Mouse (Mus musculus): ENCODE measurements around the gene Olfr156.
"Not testable (repeated sequence)": the region's sequence is repeated elsewhere in the genome, so short reads cannot be mapped to it uniquely, and the experiment has no call there.

The Olfr156 gene

DNA sequence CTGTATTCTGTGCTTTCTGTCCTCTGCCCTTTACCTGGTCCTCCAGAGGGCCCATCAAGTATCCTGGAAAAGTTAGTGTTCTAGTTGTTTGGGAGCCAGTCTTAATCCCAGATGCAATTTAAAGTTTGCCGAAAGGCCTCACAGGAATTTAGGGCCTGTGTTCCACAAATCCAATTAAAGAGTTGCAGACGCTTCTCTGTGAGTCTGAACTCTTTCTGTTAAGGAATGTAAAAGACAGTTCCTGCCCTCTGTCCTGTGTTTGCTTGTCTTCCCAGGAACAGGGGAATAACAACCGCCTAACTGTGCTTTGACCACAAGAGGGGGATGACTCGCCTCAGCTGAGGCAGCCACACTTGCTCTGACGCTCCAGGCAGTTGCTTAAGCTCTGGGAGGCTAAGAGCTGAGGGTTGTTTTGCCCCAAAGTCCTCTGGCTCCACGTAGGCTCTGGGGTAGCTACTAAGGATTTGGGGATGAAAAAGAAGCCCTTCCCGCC is at the start of gene Olfr156:
Gene Olfr156, minus strand, starts transcription at position 51 of the 493 bp plus-strand sequence.
- peak; percentile 15 for DNase-seq

DNA sequence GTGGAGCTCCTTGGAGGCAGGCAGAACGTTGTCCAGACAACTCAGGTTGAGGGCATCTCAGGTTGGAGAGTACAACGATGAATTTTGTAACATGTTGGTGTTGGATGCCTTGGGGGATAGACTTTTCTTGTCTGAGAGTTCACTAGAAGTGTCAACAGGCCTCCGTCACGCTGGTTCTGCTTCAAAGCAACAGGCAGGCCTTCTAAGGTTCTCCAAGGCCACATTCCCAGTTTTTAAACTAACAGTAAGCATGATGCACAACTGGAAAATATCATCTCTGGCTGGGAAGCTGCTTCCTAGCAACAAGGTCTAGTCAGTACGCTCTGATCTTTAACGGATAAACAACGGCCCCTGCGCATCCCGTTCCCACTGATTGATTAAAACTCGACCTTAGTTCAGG is 46.1 kb upstream of the Olfr156 start:
- DNase-seq = no peak

DNA sequence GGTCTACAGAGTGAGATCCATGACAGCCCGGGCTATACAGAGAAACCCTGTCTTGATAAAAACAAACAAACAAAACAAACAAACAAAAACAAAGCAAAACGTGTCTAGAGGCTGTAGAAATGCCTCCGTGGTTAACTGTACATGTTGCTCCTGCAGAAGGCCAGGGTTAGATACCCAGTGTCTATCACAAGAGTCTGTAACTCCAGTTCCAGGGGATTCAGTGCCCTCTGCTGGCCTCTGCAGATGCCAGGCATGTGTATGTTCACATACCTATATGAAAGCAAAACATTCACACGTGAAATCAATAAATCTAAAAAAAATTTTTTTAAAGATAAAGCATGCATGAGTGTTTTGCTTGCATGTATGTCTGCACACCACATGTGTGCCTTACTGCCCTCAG is 39.6 kb upstream of the Olfr156 start:
- DNase-seq = no peak

DNA sequence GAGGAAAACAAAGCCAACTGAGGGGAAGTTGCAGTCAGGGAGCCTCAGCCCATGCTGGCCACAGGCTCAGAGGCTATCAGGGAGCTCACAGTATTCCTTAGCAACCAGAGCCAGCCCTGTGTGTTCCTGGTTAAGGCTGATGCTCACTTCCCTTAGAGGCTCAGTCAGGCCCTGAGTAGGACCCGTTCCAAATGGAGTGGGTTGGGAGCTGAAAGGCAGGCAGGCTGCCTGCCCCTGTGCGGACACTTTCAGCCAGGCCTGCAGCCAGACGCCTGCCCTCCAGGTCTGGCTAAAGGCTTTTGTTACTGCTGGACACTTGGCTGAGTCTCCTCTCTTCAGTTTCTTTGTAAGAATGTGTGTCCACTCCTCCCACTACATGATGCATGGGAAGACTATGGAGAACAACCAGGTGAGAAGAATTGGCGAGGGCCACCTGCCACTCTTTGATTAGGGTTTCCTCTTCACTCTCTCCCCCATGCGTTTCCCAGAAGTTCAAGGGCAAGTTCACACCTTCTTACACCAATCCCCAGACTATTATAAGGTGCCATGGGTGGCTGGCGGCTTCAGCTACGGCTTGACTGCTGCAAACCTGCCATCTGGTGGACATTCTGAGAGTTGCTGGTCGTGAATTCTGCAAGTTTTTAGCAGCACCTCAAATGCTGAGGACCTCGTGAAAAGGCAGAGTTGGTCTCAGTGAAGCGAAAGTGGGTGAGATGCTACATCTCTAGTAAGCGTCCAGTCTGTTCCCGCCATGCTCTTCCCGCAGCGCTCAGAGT is 37.2 kb upstream of the Olfr156 start:
- peak; percentile 60 for DNase-seq

DNA sequence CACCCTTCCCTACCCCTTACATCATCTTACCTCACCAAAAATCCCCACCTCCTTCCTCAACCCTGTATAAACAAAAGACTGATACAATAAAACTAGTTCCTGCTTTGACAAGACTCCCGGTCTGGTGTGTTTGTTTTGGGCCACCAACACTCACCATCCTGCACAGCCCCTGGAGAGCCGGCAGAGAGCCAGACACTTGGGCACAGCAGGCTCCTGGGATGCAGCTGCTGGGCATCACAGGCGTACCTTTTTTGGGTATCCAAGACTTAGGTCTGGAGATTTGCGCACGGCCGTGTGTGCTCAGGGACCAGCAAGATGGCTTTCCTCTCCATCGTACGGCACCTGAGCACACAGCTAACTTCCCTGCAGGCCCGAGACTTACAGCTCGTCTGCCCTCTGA is 36.2 kb upstream of the Olfr156 start:
- DNase-seq = no peak

DNA sequence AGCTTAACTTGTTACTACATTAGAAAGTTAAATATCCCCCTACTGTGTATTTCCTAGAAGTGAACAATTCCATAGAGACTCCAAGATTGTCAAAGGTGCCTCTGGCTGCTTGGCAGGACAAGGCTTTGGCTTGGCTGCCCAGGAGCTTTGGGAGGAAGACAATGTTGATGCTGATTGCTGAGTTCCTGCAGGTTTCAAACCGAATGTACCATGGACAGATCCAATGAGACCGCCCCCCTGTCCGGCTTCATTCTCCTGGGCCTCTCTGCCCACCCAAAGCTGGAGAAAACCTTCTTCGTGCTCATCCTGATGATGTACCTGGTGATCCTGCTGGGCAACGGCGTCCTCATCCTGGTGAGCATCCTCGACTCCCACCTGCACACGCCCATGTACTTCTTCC is 30.4 kb upstream of the Olfr156 start:
- DNase-seq = no peak

DNA sequence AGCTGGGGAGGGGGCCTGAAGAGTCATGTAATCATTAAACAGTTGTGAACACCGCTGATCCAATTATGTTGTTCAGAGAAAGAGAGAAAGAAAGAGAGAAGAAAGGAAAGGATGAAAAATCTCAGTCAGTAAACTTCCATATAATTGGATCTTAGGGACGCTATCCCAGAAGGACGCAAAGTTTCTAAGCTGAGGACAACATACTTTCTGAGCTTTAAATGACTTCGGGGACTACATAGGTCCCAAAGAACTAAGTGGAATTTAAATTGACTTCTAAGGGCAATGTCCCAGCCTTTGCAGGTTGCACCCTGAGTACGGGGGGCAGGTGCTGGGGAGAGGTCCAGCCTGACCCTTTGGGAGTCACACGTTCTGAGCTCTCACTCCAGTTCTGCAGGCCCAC is 27.6 kb upstream of the Olfr156 start, which contains the start of gene Olfr155:
Gene Olfr155, plus strand, starts transcription at position 301 of the 400 bp plus-strand sequence.
- DNase-seq = no peak

DNA sequence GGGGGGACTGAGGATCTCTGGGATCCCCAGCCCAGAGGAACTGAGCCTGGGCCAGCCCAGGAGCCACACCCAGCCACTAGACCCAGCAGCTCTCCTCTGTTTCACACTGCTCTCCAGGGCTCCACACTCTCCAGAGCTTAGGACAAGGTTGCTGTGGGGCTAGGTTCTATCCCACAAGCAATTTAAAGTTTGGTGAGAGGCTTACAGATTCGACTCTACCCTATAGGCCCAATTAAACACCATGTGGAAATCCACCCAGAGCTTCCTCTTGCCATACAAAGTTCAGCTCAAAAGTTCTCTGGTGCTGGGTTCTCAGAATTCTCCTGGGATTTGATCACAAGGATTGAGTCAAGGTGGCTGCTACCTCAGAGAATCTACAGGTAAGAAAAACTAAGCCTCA is 16.4 kb upstream of the Olfr156 start, which contains the start of gene Olfr157:
Gene Olfr157, minus strand, starts transcription at position 101 of the 400 bp plus-strand sequence.
- no peak for DNase-seq

DNA sequence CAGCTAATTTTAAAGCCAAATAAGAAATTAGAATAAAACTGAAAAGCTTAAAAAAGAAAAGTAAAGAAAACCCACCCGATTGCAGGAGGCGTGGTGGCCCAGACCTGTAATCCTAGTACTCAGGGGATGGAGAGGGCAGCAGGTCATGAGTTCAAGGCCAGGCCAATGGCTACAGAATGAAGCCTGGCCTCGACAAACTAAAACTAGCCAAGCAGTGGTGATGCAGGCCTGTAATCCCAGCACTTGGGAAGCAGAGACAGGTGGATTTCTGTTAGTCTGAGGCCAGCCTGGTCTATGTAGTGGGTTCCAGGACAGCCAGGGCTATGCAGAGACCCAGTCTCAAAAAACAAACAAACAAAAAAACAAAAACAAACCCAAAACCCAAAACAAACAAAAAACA is 14.6 kb upstream of the Olfr156 start:
- DNase-seq = no peak

DNA sequence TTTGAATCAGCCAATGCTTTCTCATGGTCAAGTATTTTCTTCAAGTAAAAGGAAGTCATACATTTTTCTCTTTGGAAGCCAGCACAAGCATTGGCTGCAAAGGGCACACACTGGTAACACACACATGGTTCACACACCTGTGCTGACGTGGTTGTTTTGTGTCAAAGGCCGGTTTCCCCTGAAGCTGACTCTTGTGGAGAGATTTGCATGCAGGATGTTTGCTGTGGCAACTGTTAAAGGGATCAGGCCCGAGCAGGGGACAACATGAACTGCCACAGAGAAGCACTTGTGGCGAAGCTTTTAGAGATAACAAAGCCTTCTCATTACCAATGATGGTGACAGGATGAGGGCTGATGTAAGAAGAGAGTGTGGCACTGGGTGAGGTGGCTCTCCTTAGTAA is 11.1 kb upstream of the Olfr156 start:
- DNase-seq = no peak

DNA sequence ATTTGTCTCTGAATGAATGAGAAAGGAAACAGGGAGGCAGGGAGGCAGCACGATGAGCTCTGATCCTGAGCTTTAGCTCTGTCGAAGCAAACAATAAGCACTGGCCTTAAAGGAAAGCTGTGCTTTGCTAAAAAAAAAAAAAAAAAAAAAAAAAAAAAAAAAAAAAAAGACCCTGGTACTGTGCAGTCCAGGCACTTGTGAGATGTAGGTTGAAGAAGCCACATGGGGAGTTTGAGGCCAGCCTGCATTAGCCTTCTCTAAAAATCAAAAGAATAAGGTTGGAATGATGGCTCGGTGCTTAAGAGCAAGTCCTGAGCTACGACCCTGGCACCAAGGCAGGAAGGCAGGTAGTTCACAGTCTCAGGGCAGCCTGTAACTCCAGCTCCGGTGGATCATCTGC is 10.1 kb upstream of the Olfr156 start:
- DNase-seq = no peak

DNA sequence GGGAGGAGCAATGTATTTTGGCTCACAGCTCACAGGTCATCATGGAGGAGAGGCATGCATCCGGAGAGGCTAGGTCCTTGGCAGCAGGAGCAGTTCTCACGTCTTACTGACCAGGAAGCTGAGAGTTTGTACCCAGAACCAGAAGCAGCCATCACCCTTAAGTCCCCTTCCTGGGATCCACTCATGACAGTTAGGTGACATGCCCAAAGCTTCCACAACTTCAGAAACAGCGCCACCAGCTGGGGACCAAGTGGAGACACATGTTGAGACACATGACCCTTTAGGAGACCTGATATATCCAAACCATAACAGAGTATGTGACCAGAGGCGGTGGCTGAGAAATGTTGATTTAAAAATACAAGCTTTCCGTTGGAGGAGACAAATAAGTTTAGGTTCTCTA is 8.3 kb upstream of the Olfr156 start:
- no peak for DNase-seq

DNA sequence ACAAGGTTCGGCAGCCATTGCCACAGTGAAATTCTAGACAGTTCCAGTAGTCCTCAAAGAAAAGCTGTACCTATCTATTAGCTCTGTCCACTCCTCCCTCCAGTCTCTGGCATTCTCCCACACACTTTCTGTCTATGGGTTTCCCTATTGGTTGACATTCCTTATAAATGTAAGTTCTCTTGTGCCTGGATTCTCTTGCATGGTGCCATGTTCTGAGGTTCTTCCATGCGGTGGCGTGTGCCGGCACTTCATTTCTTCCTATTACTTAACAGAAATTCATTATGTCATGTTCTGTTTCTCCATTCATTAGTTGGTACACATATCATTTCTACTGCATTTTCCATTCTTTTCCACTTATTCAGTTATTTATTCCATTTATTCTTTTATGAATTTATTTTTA is 5.1 kb upstream of the Olfr156 start:
- no peak for DNase-seq

DNA sequence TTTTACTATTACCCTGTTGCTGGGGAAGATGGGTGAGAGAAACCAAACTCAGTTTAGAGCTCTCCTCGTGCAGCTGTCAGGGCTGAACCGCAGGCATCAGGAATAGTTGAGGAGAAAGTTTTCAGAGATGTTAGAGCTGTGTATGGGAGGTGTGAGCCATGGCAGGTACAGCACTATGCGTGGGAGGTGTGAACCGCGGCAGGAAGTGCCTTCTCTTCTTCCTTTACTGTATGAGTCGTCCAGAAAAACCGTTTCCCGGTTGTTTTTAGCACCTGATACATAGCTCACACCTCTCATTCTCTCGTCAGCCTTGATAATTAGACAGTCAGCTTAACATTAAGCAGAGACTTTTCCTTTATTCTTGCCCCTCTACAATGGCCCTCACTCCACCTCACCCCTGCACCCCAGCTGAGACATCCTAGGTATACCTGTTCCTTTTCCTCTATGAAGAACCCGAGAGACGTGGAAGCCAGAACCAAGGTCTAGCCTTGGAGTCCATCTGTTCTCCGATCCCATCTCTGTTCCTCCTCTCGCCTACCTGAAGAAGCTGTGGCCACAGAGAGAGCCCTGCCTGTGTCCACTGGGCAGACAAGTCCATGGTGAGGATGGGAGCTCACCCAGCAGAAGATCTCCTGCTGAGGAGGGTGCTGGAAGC is 672 bp downstream of the Olfr156 start:
- no peak for DNase-seq

DNA sequence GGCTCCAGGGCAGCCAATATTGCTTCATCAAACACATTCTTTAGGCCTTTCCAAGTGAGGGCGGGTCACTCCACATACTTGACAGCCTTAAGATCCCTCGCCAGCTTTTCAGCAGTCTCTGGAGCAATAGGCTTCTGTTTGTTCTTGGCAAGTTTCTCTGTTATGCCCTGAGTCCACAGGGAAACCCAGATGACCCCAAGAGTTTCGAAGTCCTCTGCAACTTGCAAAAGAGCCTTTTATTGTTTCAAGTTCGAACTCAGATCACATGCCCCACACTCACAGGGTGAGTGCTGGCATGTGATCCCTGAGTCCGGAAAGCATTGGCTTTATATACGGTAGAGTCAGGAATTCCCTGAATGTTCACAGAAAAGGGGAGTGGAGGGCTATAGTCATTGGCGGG is 24.8 kb downstream of the Olfr156 start:
- no peak for DNase-seq

DNA sequence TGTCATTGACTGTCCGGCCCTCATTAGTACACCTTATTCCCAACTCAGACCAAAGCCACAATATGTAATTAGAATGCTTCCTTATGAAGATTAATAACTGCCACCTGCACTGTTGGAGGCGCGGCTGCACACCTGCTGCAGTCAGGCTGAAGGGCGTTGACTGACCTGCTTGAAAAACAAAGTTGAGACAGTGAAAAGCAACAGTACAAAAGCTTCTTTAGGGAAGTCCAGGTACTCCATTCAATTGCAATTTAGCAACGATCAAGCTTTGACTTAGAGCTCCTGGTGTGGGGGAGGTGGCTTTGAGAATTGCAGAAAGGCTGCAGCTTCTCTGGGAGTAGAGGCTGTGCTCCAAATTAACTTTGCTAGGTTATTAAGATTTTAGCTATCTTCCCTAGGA is 27.9 kb downstream of the Olfr156 start:
- DNase-seq = not testable (repeated sequence)

DNA sequence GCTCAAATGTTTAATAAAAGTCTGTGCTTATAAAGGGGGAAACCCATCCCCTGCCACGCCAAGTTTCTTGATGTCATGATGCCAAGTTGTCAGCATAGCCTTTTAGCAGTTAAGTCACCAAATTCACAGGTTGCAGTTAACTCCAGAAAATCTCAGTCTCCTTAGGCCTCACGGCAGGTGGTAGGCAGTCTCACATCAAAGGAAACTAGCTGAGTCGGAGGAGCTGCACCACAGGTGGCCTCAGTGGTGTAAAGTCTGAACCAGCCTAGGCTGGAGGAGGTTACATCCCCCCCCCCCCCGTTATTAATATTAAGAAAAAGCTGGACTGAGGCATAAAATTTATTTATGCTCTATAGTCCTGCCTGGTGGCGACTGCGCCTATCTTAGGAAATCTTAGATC is 28.4 kb downstream of the Olfr156 start:
- DNase-seq = no peak

DNA sequence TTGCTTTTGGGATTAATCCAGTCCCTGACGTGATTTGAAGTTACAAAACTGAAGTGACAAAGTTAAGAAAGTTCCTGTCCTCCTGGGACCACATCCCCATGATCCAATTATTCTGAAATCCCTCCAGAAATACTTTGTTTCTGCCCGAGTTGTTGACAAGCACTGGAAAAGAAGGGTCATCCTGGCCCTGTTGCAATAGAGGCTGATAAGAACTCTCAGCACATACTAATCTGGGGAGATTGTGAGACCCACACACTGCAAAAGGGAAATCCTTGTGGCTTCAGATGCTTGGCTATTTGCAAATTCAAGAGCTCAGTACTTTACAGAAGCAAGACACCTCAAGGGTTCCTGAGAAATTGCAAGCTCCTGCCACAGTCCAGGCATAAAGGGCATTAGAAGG is 51.4 kb downstream of the Olfr156 start:
- DNase-seq = no peak

DNA sequence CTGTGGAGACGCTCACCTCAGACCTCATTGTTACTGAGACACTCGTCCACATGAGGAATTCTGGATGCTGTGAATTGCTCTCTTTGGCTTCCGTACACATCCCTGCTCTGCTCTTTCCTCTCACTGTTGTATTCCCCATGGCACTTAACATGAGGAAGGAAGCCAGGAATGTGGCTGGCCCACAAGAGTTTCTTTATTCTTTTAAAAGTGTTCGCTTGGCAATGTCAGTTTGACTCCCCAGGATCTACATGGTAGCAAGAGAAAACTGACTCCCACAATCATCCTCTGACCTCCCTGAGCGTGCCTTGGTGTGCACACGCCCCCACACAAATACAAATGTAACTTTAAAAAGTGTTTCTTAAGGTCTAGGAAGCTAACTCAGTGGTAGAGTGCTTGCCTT is 52.1 kb downstream of the Olfr156 start:
- no peak for DNase-seq

DNA sequence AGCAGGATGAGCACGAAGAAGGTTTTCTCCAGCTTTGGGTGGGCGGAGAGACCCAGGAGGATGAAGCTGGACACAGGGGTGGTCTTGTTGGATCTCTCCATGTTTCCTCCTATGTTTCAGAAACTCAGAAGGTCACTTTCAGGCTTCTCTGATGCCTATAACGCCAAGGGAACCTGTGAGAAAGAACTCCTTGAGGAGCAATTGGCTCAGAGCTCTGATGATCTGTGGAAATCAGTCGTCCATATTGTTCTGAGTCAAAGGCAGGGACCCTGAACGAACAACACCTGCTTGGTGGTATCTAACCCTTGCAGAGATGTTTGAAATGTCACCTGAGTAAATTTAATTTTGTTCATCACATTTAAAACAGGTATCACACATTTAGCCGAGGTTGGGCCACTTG is 52.8 kb downstream of the Olfr156 start, which contains the start of gene Olfr159:
Gene Olfr159, minus strand, starts transcription at position 101 of the 400 bp plus-strand sequence.
- no peak for DNase-seq
